Mouse (Mus musculus) CH12.LX (cell line): Measurements from ENCODE around the gene Creb3. TPM values are rescaled to one million over a fixed set of nuclear protein-coding genes. Genes with fewer than 3 reads are reported as not detected.

Source experiments
- DNase-seq: peaks from one replicate; pipeline ENCODE4 v3.0.0-alpha.2; 2013; ENCODE audit errors: extremely low read depth
- H3K27ac ChIP-seq: 2 replicates; pipeline ENCODE4 v1.5.1; 2012; ENCODE audit warnings: low read depth, mild to moderate bottlenecking, control low read depth, moderate library complexity; ENCODE audit not compliant: insufficient read depth
- H3K27me3 ChIP-seq: replicated peaks from 2 replicates; pipeline ENCODE3; 2012; ENCODE audit warnings: inconsistent platforms
- H3K36me3 ChIP-seq, 2 experiments: replicated peaks in 1 of 2; 2 replicates each; pipeline versions ENCODE3 to v1.6.1; 2012; ENCODE audit warnings: inconsistent platforms in 1 of 2, low read length in 1 of 2, mild to moderate bottlenecking in 1 of 2, mixed read lengths in 1 of 2, moderate library complexity in 1 of 2; ENCODE audit not compliant: control insufficient read depth in 1 of 2, insufficient read depth in 1 of 2
- H3K4me1 ChIP-seq, 2 experiments: 2 replicates each; pipeline ENCODE4 v1.6.1; 2012; ENCODE audit warnings: inconsistent platforms in 1 of 2, moderate library complexity in 1 of 2; ENCODE audit not compliant: insufficient read depth in 2 of 2, control insufficient read depth in 1 of 2
- H3K4me2 ChIP-seq: 2 replicates; pipeline ENCODE4 v1.6.1; 2012; ENCODE audit warnings: low read depth, mild to moderate bottlenecking, control low read depth; ENCODE audit not compliant: poor library complexity, insufficient read depth, severe bottlenecking
- H3K4me3 ChIP-seq, 3 experiments: fragments of 150-350 bp in 1 of 3; sonication (generic) in 1 of 3; replicated peaks in 1 of 3; 2 replicates each; pipeline versions ENCODE3 to v1.5.1; 2011 to 2012; ENCODE audit warnings: low read depth in 2 of 3, low read length in 2 of 3, mild to moderate bottlenecking in 2 of 3, moderate library complexity in 2 of 3, control low read depth in 1 of 3, improper control_type of control experiment in 1 of 3, inconsistent platforms in 1 of 3, mixed read lengths in 1 of 3; ENCODE audit not compliant: poor library complexity in 1 of 3
- H3K79me2 ChIP-seq: replicated peaks from 2 replicates; pipeline ENCODE4 v1.6.1; 2012; ENCODE audit warnings: mild to moderate bottlenecking, moderate library complexity; ENCODE audit not compliant: control insufficient read depth, poor library complexity, insufficient read depth, severe bottlenecking; ENCODE audit errors: extremely low read depth
- H3K9ac ChIP-seq: 2 replicates; pipeline ENCODE4 v1.6.1; 2012; ENCODE audit warnings: low read depth, mild to moderate bottlenecking, control low read depth, moderate library complexity; ENCODE audit not compliant: insufficient read depth
- H3K9me3 ChIP-seq: replicated peaks from 2 replicates; pipeline ENCODE3; 2012; ENCODE audit warnings: low read length, inconsistent platforms, mixed read lengths
- E2F4 ChIP-seq: IDR thresholded peaks from 2 replicates; pipeline ENCODE4 v1.6.1; 2011; ENCODE audit warnings: low read depth, low read length, improper control_type of control experiment; ENCODE audit not compliant: insufficient replicate concordance
- HCFC1 ChIP-seq: IDR thresholded peaks from 2 replicates; pipeline ENCODE4 v1.6.1; 2012; ENCODE audit warnings: low read depth, mild to moderate bottlenecking, inconsistent platforms, low read length, improper control_type of control experiment
- JUN ChIP-seq: IDR thresholded peaks from 2 replicates; pipeline ENCODE4 v1.6.1; 2011; ENCODE audit warnings: low read depth, mild to moderate bottlenecking, low read length, improper control_type of control experiment, moderate library complexity; ENCODE audit not compliant: insufficient read depth
- JUND ChIP-seq: conservative IDR thresholded peaks from 2 replicates; pipeline ENCODE4 v1.6.1; 2011; ENCODE audit warnings: low read depth, low read length, improper control_type of control experiment
- KAT2A ChIP-seq: IDR thresholded peaks from 2 replicates; pipeline ENCODE4 v1.6.1; 2012; ENCODE audit warnings: low read length, improper control_type of control experiment, inconsistent platforms; ENCODE audit not compliant: insufficient replicate concordance
- MAZ ChIP-seq: IDR thresholded peaks from 2 replicates; pipeline ENCODE4 v1.6.1; 2012; ENCODE audit warnings: low read depth, mild to moderate bottlenecking, inconsistent platforms, low read length, improper control_type of control experiment, moderate library complexity
- MEF2A ChIP-seq: IDR thresholded peaks from 2 replicates; pipeline ENCODE4 v1.6.1; 2014; ENCODE audit warnings: low read depth, mild to moderate bottlenecking, inconsistent platforms, low read length, improper control_type of control experiment, borderline replicate concordance
- MYC ChIP-seq: IDR thresholded peaks from 2 replicates; pipeline ENCODE4 v1.6.1; 2011; ENCODE audit warnings: low read depth, mild to moderate bottlenecking, improper control_type of control experiment, low read length
- NELFE ChIP-seq: IDR thresholded peaks from 2 replicates; pipeline ENCODE4 v1.6.1; 2011; ENCODE audit warnings: low read depth, low read length, improper control_type of control experiment
- RAD21 ChIP-seq: IDR thresholded peaks from 2 replicates; pipeline ENCODE4 v1.6.1; 2011; ENCODE audit warnings: low read depth, mild to moderate bottlenecking, low read length, improper control_type of control experiment, moderate library complexity
- SMC3 ChIP-seq: IDR thresholded peaks from 2 replicates; pipeline ENCODE4 v1.6.1; 2011; ENCODE audit warnings: low read depth, low read length, improper control_type of control experiment
- UBTF ChIP-seq: IDR thresholded peaks from 2 replicates; pipeline ENCODE4 v1.6.1; 2012; ENCODE audit warnings: low read depth, mild to moderate bottlenecking, inconsistent platforms, low read length, improper control_type of control experiment, moderate library complexity
- USF1 ChIP-seq: IDR thresholded peaks from 2 replicates; pipeline ENCODE4 v1.6.1; 2014; ENCODE audit warnings: low read depth, mild to moderate bottlenecking, inconsistent platforms, low read length, improper control_type of control experiment
- USF2 ChIP-seq: conservative IDR thresholded peaks from 2 replicates; pipeline ENCODE4 v1.6.1; 2011; ENCODE audit warnings: low read depth, low read length, improper control_type of control experiment
- ZC3H11A ChIP-seq: IDR thresholded peaks from 2 replicates; pipeline ENCODE4 v1.6.1; 2012; ENCODE audit warnings: low read depth, mild to moderate bottlenecking, inconsistent platforms, low read length, improper control_type of control experiment
- ZMIZ1 ChIP-seq: IDR thresholded peaks from 2 replicates; pipeline ENCODE4 v1.6.1; 2012; ENCODE audit warnings: low read depth, mild to moderate bottlenecking, inconsistent platforms, low read length, improper control_type of control experiment
- ZNF384 ChIP-seq: IDR thresholded peaks from 2 replicates; pipeline ENCODE4 v1.6.1; 2012; ENCODE audit warnings: low read depth, low read length, improper control_type of control experiment, inconsistent platforms
- dilution Hi-C: fragments of 300-500 bp; cut with MboI; formaldehyde crosslinking; loops from 2 replicates; pipeline ENCODE4 v1.14.3; 2020; ENCODE audit warnings: low sequenced_read_pairs; ENCODE audit not compliant: extremely low pct_unique_long_range_greater_than_20kb, extremely low pct_ligation_motif_present
- in situ Hi-C: fragments of 300-500 bp; cut with MboI; formaldehyde crosslinking; loops from 3 replicates; pipeline ENCODE4 v1.14.3; 2019; ENCODE audit warnings: low sequenced_read_pairs, low pct_ligation_motif_present, low pct_unique_long_range_greater_than_20kb, mixed read lengths
- polyA plus RNA-seq: library from polyadenylated mRNA; unstranded; fragments of >175 nt; gene quantifications from 2 replicates; pipeline ENCODE4 v1.2.1, GENCODE M21; 2012; ENCODE audit warnings: low read depth; ENCODE audit not compliant: insufficient read length
- total RNA-seq, 2 experiments: library from RNA; depleted of rRNA; stranded (reverse); fragments of 300-350 nt in 1 of 2; fragments of >200 nt in 1 of 2; gene quantifications; 2 replicates each; pipeline ENCODE4 v1.2.3; 2012 to 2014

Creb3 gene
- total and polyA plus RNA-seq, 3 experiments, result 26.1 to 33.1 (median 32.9) TPM

DNA sequence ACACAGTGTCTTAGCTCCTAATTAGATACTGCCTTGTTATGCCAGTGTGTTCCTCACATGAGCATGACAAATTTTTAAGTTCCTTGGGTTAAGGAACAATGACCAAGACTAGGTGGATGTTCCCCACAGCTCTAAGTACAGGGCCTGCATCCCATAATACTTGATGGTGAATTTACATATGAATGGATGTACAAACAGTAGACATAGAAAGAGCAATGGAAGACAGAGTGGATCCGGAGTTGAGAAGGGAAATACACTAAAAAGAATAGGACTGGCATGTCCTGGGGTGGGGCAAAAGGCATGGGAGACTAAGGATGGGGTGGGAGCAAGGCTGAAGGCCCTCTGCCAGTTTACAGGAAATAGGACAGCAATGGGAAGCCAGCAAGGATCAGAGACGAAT is 13.2 kb downstream of the Creb3 start:
- Histone ChIP-seq H3K27me3 (no peaks in the 10 kb centered on the region), H3K79me2 (peaks cover 7% of the 10 kb centered on the region), H3K9ac (no peak overlapping the region), H3K4me1 (peaks cover 14 to 39% of the 10 kb centered on the region in 2 experiments), H3K36me3 (peaks cover 20 to 57% of the 10 kb centered on the region in 2 experiments), H3K4me2 (no peak overlapping the region), H3K4me3 (no peak overlapping the region), H3K27ac (no peak overlapping the region), H3K9me3 (no peaks in the 10 kb centered on the region)
- dilution Hi-C loops (no loop called here), in situ Hi-C loops (no loop called here)
- DNase-seq, result no peak
- no peak for TF ChIP-seq ZMIZ1
- no peak for TF ChIP-seq USF1
- no peak for TF ChIP-seq MAZ
- no peak for TF ChIP-seq RAD21
- TF ChIP-seq ZC3H11A, result no peak
- no peak for TF ChIP-seq JUND
- TF ChIP-seq UBTF, result no peak
- TF ChIP-seq MEF2A, result no peak
- TF ChIP-seq USF2, result no peak
- TF ChIP-seq HCFC1, result no peak
- no peak for TF ChIP-seq SMC3
- TF ChIP-seq KAT2A, result no peak
- TF ChIP-seq ZNF384, result no peak
- TF ChIP-seq JUN, result no peak
- TF ChIP-seq NELFE, result no peak
- TF ChIP-seq E2F4, result no peak

- H3K9me3 ChIP-seq, result no peaks in the 10 kb centered on the region
- TF ChIP-seq MYC, result no peak
- TF ChIP-seq, all 38 proteins: peak for 0
- Histone ChIP-seq H3K27ac (no peak overlapping the region), H3K27me3 (no peaks in the 10 kb centered on the region), H3K9ac (peak overlapping the region; percentile 35; the same call in 1 of the 2 replicates), H3K36me3 (peaks cover 23 to 58% of the 10 kb centered on the region in 2 experiments), H3K4me3 (peak overlapping the region; percentile 73 to 80 (median 77)), H3K79me2 (peaks cover 7% of the 10 kb centered on the region), H3K4me2 (peak overlapping the region; percentile 67), H3K4me1 (peaks cover 14 to 44% of the 10 kb centered on the region in 2 experiments)
- dilution Hi-C loops, result no loop called here
- no peak for DNase-seq
- in situ Hi-C loops, result no loop called here
Observed at GRCm38 (mm10) chr4:43577237-43577881, 15.2 kb downstream of the Creb3 start.
